Mouse (Mus musculus) kidney, embryonic 16.5 days (tissue): ENCODE data around the gene Pdlim5. TPM values are rescaled to one million over a fixed set of nuclear protein-coding genes. Genes with fewer than 3 reads are reported as not detected.
A peak's percentile ranks its signal among the peaks of the same experiment; 100 is the strongest.

Experiments used
- ATAC-seq: fragments of 200-750 bp; cut with Nextera tagmentation; 2 replicates; pipeline ENCODE4 v1.8.0; 2017; ENCODE audit warnings: moderate TSS enrichment; ENCODE audit not compliant: low FRiP score, low TSS enrichment
- H3K27ac ChIP-seq: fragments of 300-500 bp; sonication (generic); 2 replicates; pipeline ENCODE4 v1.5.1; 2014; ENCODE audit warnings: low read length
- H3K27me3 ChIP-seq: fragments of 300-500 bp; sonication (generic); 2 replicates; pipeline ENCODE4 v1.6.1; 2014; ENCODE audit warnings: low read length, control low read depth, mixed read lengths; ENCODE audit not compliant: insufficient read depth
- H3K36me3 ChIP-seq: fragments of 300-500 bp; sonication (generic); 2 replicates; pipeline ENCODE4 v1.6.1; 2014; ENCODE audit warnings: low read length, control low read depth, mixed read lengths; ENCODE audit not compliant: insufficient read depth
- H3K4me1 ChIP-seq: fragments of 300-500 bp; sonication (generic); 2 replicates; pipeline ENCODE4 v1.6.1; 2014; ENCODE audit warnings: low read length, control low read depth, mixed read lengths; ENCODE audit not compliant: insufficient read depth
- H3K4me2 ChIP-seq: fragments of 300-500 bp; sonication (generic); replicated peaks from 2 replicates; pipeline ENCODE4 v1.6.1; 2014; ENCODE audit warnings: low read depth, low read length
- H3K4me3 ChIP-seq: fragments of 300-500 bp; sonication (generic); 2 replicates; pipeline ENCODE4 v1.5.1; 2014; ENCODE audit warnings: mild to moderate bottlenecking, low read length
- H3K9ac ChIP-seq: fragments of 300-500 bp; sonication (generic); replicated peaks from 2 replicates; pipeline ENCODE4 v1.6.1; 2014; ENCODE audit warnings: low read length
- H3K9me3 ChIP-seq: fragments of 300-500 bp; sonication (generic); 2 replicates; pipeline ENCODE4 v1.6.1; 2016; ENCODE audit warnings: low read length, control low read depth
- WGBS: fragments of 180-500 bp; shearing (Covaris S2); extraction: QIAGEN DNeasy Blood & Tissue Kit; methylation state at CpG from one replicate; pipeline ENCODE4 v1.1.7; 2014; 5-methylcytosine and 5-hydroxymethylcytosine counted together
- polyA plus RNA-seq: library from polyadenylated mRNA; unstranded; fragments of >200 nt; fragmentation: Nextera tagmentation; extraction: Ambion mirVana; gene quantifications from 2 replicates; pipeline ENCODE4 v1.2.1, GENCODE M21; 2015

Pdlim5 gene
- polyA plus RNA-seq, 1 experiment from 2014 or later = 50.7 TPM

- no peak overlapping the region for H3K4me2 ChIP-seq
- no peak overlapping the region for H3K27ac ChIP-seq
- no peak for ATAC-seq
- H3K27me3 ChIP-seq = no peaks in the 10 kb centered on the region
- WGBS = 36% methylated on average over 4 of the region's 4 CpGs
- no peak overlapping the region for H3K9ac ChIP-seq
- H3K4me1 ChIP-seq = peaks cover 29% of the 10 kb centered on the region
- H3K36me3 ChIP-seq = no peaks in the 10 kb centered on the region
- no peak overlapping the region for H3K4me3 ChIP-seq
- H3K9me3 ChIP-seq = no peaks in the 10 kb centered on the region
These were observed 39.3 kb upstream of the Pdlim5 start for GRCm38 (mm10) chr3:142434786-142435168.

GRCm38 (mm10) chr3:142434127-142434785, 38.8 kb upstream of the Pdlim5 start:
- ATAC-seq = no peak
- no peak overlapping the region for H3K27ac ChIP-seq
- H3K4me3 ChIP-seq = no peak overlapping the region
- no peaks in the 10 kb centered on the region for H3K36me3 ChIP-seq
- H3K9me3 ChIP-seq = no peaks in the 10 kb centered on the region
- no peak overlapping the region for H3K9ac ChIP-seq
- WGBS = 61% methylated on average over 7 of the region's 7 CpGs
- H3K27me3 ChIP-seq = no peaks in the 10 kb centered on the region
- H3K4me2 ChIP-seq = no peak overlapping the region
- H3K4me1 ChIP-seq = peaks cover 23% of the 10 kb centered on the region

GRCm38 (mm10) chr3:142431481-142431880, 36.0 kb upstream of the Pdlim5 start:
- 61% methylated on average over 3 of the region's 3 CpGs for WGBS

GRCm38 (mm10) chr3:142430048-142430447, 34.6 kb upstream of the Pdlim5 start:
- Histone ChIP-seq H3K4me3 (no peak overlapping the region), H3K27me3 (no peaks in the 10 kb centered on the region), H3K9ac (no peak overlapping the region), H3K4me1 (peaks cover 11% of the 10 kb centered on the region), H3K4me2 (no peak overlapping the region), H3K27ac (no peak overlapping the region), H3K9me3 (no peaks in the 10 kb centered on the region), H3K36me3 (no peaks in the 10 kb centered on the region)
- ATAC-seq = no peak
- 79% methylated on average over 4 of the region's 4 CpGs for WGBS

More at GRCm38 (mm10) chr3:142431481-142431880, 36.0 kb upstream of the Pdlim5 start:
- no peak overlapping the region for H3K4me2 ChIP-seq
- no peaks in the 10 kb centered on the region for H3K27me3 ChIP-seq
- no peaks in the 10 kb centered on the region for H3K9me3 ChIP-seq
- peaks cover 11% of the 10 kb centered on the region for H3K4me1 ChIP-seq
- no peak overlapping the region for H3K9ac ChIP-seq
- H3K4me3 ChIP-seq = no peak overlapping the region
- no peak for ATAC-seq
- no peak overlapping the region for H3K27ac ChIP-seq
- no peaks in the 10 kb centered on the region for H3K36me3 ChIP-seq

GRCm38 (mm10) chr3:142426806-142427205, 31.3 kb upstream of the Pdlim5 start:
- Histone ChIP-seq H3K4me1 (peaks cover 34% of the 10 kb centered on the region), H3K4me3 (no peak overlapping the region), H3K9ac (no peak overlapping the region), H3K27ac (peak overlapping the region; percentile 57), H3K4me2 (no peak overlapping the region), H3K36me3 (no peaks in the 10 kb centered on the region), H3K27me3 (no peaks in the 10 kb centered on the region), H3K9me3 (no peaks in the 10 kb centered on the region)
- no peak for ATAC-seq
- WGBS = 57% methylated on average over 3 of the region's 3 CpGs

- Histone ChIP-seq H3K27ac (peak overlapping the region; percentile 70), H3K9me3 (no peaks in the 10 kb centered on the region), H3K9ac (no peak overlapping the region; the same call in 1 of the 2 replicates), H3K27me3 (no peaks in the 10 kb centered on the region), H3K4me1 (peaks cover 30% of the 10 kb centered on the region), H3K4me3 (no peak overlapping the region), H3K4me2 (no peak overlapping the region), H3K36me3 (no peaks in the 10 kb centered on the region)
- WGBS = 40% methylated on average over 1 of the region's 1 CpGs
- ATAC-seq = no peak
These were observed 28.6 kb upstream of the Pdlim5 start for GRCm38 (mm10) chr3:142424134-142424533.

GRCm38 (mm10) chr3:142423501-142423917, 28.0 kb upstream of the Pdlim5 start:
- Histone ChIP-seq H3K27ac (peak overlapping the region; percentile 70), H3K36me3 (no peaks in the 10 kb centered on the region), H3K9me3 (no peaks in the 10 kb centered on the region), H3K4me3 (no peak overlapping the region), H3K9ac (no peak overlapping the region), H3K27me3 (no peaks in the 10 kb centered on the region), H3K4me1 (peaks cover 30% of the 10 kb centered on the region), H3K4me2 (no peak overlapping the region)
- WGBS = 31% methylated on average over 4 of the region's 4 CpGs
- peak; percentile 96 for ATAC-seq

- H3K9me3 ChIP-seq = no peaks in the 10 kb centered on the region
- no peak overlapping the region for H3K4me3 ChIP-seq
- H3K4me2 ChIP-seq = no peak overlapping the region
- H3K27ac ChIP-seq = peak overlapping the region; percentile 46
- 82% methylated on average over 4 of the region's 4 CpGs for WGBS
- H3K27me3 ChIP-seq = no peaks in the 10 kb centered on the region
- H3K4me1 ChIP-seq = peaks cover 26% of the 10 kb centered on the region
- no peak for ATAC-seq
- no peaks in the 10 kb centered on the region for H3K36me3 ChIP-seq
- no peak overlapping the region for H3K9ac ChIP-seq
These were observed 26.7 kb upstream of the Pdlim5 start for GRCm38 (mm10) chr3:142422229-142422628.

GRCm38 (mm10) chr3:142421470-142421869, 26.0 kb upstream of the Pdlim5 start:
- WGBS = 87% methylated on average over 3 of the region's 3 CpGs
- no peak for ATAC-seq

GRCm38 (mm10) chr3:142417996-142418395, 22.5 kb upstream of the Pdlim5 start:
- peaks cover 8% of the 10 kb centered on the region for H3K4me1 ChIP-seq
- H3K36me3 ChIP-seq = no peaks in the 10 kb centered on the region
- 57% methylated on average over 3 of the region's 3 CpGs for WGBS
- H3K9me3 ChIP-seq = no peaks in the 10 kb centered on the region
- H3K4me3 ChIP-seq = no peak overlapping the region
- no peak overlapping the region for H3K9ac ChIP-seq
- H3K4me2 ChIP-seq = no peak overlapping the region
- no peak overlapping the region for H3K27ac ChIP-seq
- no peak for ATAC-seq
- H3K27me3 ChIP-seq = no peaks in the 10 kb centered on the region

More at GRCm38 (mm10) chr3:142421470-142421869, 26.0 kb upstream of the Pdlim5 start:
- no peak overlapping the region for H3K27ac ChIP-seq
- H3K4me1 ChIP-seq = peaks cover 23% of the 10 kb centered on the region
- no peak overlapping the region for H3K4me3 ChIP-seq
- no peaks in the 10 kb centered on the region for H3K9me3 ChIP-seq
- no peak overlapping the region for H3K9ac ChIP-seq
- no peak overlapping the region for H3K4me2 ChIP-seq
- H3K27me3 ChIP-seq = no peaks in the 10 kb centered on the region
- no peaks in the 10 kb centered on the region for H3K36me3 ChIP-seq
